8 mouse cellular contexts compared by ENCODE assay signal in genomic region chr16:57243205-57243857, GRCm38 (mm10). TPM values are rescaled to one million over a fixed set of nuclear protein-coding genes. Genes with fewer than 3 reads are reported as not detected.
DNase-seq lines count a peak whose midpoint lies in the region; ATAC-seq and TF ChIP-seq lines count a peak whose summit lies in the region.

No protein-coding gene starts in this region.

- H3K36me3 ChIP-seq in intestine, embryonic 14.5 days (ENCODE audit: control insufficient read depth, insufficient read depth, low read length), result no peaks in the 10 kb centered on the region
- H3K36me3 ChIP-seq in megakaryocyte, embryonic 14.5 days (replicated peaks; ENCODE audit: low read length), result no peaks in the 10 kb centered on the region

- H3K9ac ChIP-seq in intestine, embryonic 14.5 days (ENCODE audit: low read length), result no peak overlapping the region

- no peak for TF ChIP-seq CTCF in layer of hippocampus, adult 2 months (conservative IDR thresholded peaks at IDR 0.05)

- H3K4me1 ChIP-seq in intestine, embryonic 14.5 days (replicated peaks; ENCODE audit: control insufficient read depth, insufficient read depth, low read length), result no peaks in the 10 kb centered on the region; the same call in 1 of the 2 replicates
- H3K4me1 ChIP-seq in megakaryocyte, embryonic 14.5 days, result peaks cover 36% of the 10 kb centered on the region

- no peak overlapping the region for H3K4me3 ChIP-seq in intestine, embryonic 14.5 days (ENCODE audit: low read depth, low read length)
- H3K4me3 ChIP-seq in megakaryocyte, embryonic 14.5 days (replicated peaks), result peak overlapping the region; percentile 73
- no peak overlapping the region for H3K4me3 ChIP-seq in layer of hippocampus, adult 2 months

- 0 out of 2 replicates have a peak, but pooled peaks have one; percentile 26 for ATAC-seq in intestine, embryonic 14.5 days (replicated peaks; ENCODE audit: low FRiP score, low TSS enrichment, low read depth)
- no peak for ATAC-seq in monocyte, adult 5-6 weeks (replicated peaks; ENCODE audit: insufficient number of reproducible peaks, low FRiP score, low TSS enrichment, poor library complexity, severe bottlenecking)

- H3K9me3 ChIP-seq in intestine, embryonic 14.5 days (ENCODE audit: control insufficient read depth, low read length), result no peaks in the 10 kb centered on the region
- no peaks in the 10 kb centered on the region for H3K9me3 ChIP-seq in megakaryocyte, embryonic 14.5 days

- 53% methylated on average over 10 of the region's 10 CpGs for WGBS in intestine, embryonic 14.5 days

- no peak overlapping the region for H3K4me2 ChIP-seq in intestine, embryonic 14.5 days (ENCODE audit: low read length)

- H3K27ac ChIP-seq in intestine, embryonic 14.5 days (ENCODE audit: low read depth), result no peak overlapping the region
- H3K27ac ChIP-seq in layer of hippocampus, adult 2 months, result no peak overlapping the region

- no peaks in the 10 kb centered on the region for H3K27me3 ChIP-seq in intestine, embryonic 14.5 days (replicated peaks; ENCODE audit: control insufficient read depth, insufficient read depth, low read length)
- no peaks in the 10 kb centered on the region for H3K27me3 ChIP-seq in megakaryocyte, embryonic 14.5 days (replicated peaks)

- peak; percentile 17 for DNase-seq in kidney, adult 18-20 months
- DNase-seq in kidney, adult 11 months, result no peak
- DNase-seq in ZHBTc4 (ENCODE audit: low read depth, low spot score), result peak; percentile 91
- peak; percentile 54 for DNase-seq in intestine, embryonic 14.5 days (ENCODE audit: low spot score)
- no peak for DNase-seq in layer of hippocampus, adult 2 months (ENCODE audit: low spot score in 2 of 2)
- DNase-seq in spleen, postnatal 14 days (ENCODE audit: low spot score in 2 of 2), result no peak

RNA-seq across cellular contexts. Expression of gene Tbc1d23, which starts 12.0 kb away (rescaled TPM):
- 27.5 and 28.8 TPM in 2 replicates for polyA plus RNA-seq in intestine, embryonic 14.5 days (2014; fragmentation: Nextera tagmentation; extraction: Ambion mirVana)
- polyA plus RNA-seq in megakaryocyte, embryonic 14.5 days (2012; ENCODE audit: insufficient read depth, low replicate concordance), result 0.36 TPM in 1 of 2 replicates, not detected in the other
- 86.5 to 111 TPM (median 99.9 TPM) in 3 replicates for total RNA-seq in monocyte, adult 5-6 weeks (2017)
- 10 to 100 TPM; 41.2 to 44.9 TPM for total RNA-seq in layer of hippocampus, adult 2 months (2021)

RNA-seq across cellular contexts. Expression of gene Tmem30c, which starts 49.3 kb away (rescaled TPM):
- 0.12 TPM in 1 of 2 replicates, not detected in the other for polyA plus RNA-seq in intestine, embryonic 14.5 days (2014; fragmentation: Nextera tagmentation; extraction: Ambion mirVana)
- polyA plus RNA-seq in megakaryocyte, embryonic 14.5 days (2012; ENCODE audit: insufficient read depth, low replicate concordance), result not detected in 2 replicates
- 0.10 TPM in 1 of 3 replicates, not detected in the others for total RNA-seq in monocyte, adult 5-6 weeks (2017)
- under 1 TPM; 0.23 to 0.44 TPM for total RNA-seq in layer of hippocampus, adult 2 months (2021)

Comparison
In these comparisons a context has a peak if more than half of its experiments do, and no peak if none do; other contexts are left out.
1. DNase-seq: peak in kidney, adult 18-20 months (single experiment), ZHBTc4 (single experiment) and intestine, embryonic 14.5 days (single experiment); none in kidney, adult 11 months (single experiment), layer of hippocampus, adult 2 months (0 of 2) and spleen, postnatal 14 days (0 of 2).